10 mouse cellular contexts compared by ENCODE assay signal in the genomic region with DNA sequence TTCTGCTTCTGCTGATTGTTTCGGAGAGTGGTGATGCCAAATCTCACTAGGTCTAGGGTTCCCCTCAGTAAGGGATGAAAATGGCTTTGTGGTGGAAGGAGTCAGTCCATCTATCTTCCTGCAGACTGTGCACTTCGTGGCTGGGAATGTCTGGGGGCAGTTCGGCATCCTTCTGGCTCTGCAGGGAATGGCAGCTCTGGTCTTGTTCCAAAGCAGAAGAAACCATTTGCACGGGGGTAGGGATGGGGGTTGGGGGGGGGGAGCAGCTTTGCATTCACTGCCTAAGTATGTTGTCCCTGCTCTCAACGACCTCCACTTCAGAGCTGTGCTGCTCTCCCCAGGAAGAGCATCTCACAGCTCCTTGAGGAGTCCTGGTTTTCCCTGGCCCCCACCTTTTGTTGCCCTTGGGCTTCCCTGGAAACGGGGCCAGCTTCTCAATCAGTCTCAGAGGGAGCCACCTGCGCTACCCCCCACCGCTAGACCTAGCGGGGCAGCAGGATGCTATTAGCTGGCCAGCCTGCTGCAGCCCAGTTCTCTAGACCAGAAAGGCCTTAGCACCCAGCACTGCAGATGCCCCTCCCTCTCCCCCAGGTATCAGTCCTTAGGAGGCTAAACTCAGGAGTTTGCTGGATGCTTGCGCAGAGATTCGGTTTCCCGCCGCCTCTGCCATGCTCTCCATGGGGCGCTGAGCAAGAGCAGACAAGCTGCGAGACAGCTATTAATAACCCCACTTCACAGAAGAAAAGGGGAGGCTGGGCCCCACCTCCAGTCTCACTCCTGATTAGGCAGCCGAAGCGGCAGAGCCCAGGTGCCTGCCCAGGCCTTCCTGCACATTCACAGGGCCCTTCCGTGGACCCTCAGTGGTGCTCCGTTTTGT.
DNase-seq lines count a peak whose midpoint lies in the region; ATAC-seq lines count a peak whose summit lies in the region.
"Had no signal": no experiment of that assay in that cellular context is flagged by ENCODE, and none has a peak within 500 bp of the region (broad histone marks: within the 10 kb centered on the region; RNA-seq: fewer than 3 reads in every experiment).

No protein-coding gene starts in this region.

- intact Hi-C loops in heart, postnatal 14 days (cut with DNase I), result no loop called here

- peak overlapping the region; percentile 58; the same call in 1 of the 2 replicates for H3K9ac ChIP-seq in heart, embryonic 14.5 days (ENCODE audit: low read length)
- H3K9ac ChIP-seq in forebrain, embryonic 16.5 days (replicated peaks; ENCODE audit: low read depth, low read length), result 0 out of 2 replicates have a peak overlapping the region, but pooled peaks have one; percentile 22

- H3K27ac ChIP-seq in heart, embryonic 14.5 days (replicated peaks in 1 of 2; ENCODE audit: control insufficient read depth in 1 of 2, insufficient read depth in 1 of 2, low read depth in 2 of 2, low read length in 2 of 2), result peak overlapping the region in 1 of 2 experiments; percentile 37; a peak in 1 of 4 replicates
- H3K27ac ChIP-seq in forebrain, embryonic 16.5 days (ENCODE audit: low read length), result peak overlapping the region; percentile 7

- H3K4me2 ChIP-seq in heart, embryonic 14.5 days (ENCODE audit: low read length), result peak overlapping the region; percentile 63
- peak overlapping the region; percentile 22 for H3K4me2 ChIP-seq in forebrain, embryonic 16.5 days (ENCODE audit: low read length)

- no peak for DNase-seq in heart, postnatal 14 days
- peak; percentile 65 to 70 for DNase-seq in right cerebral cortex, adult 2 months (ENCODE audit: low spot score in 2 of 2)
- no peak for DNase-seq in right cerebral cortex, postnatal 4 days
- DNase-seq in gastrocnemius, adult 8-10 months (ENCODE audit: low spot score in 2 of 2), result no peak
- no peak for DNase-seq in adrenal gland, adult 18-20 months (ENCODE audit: low spot score in 2 of 2)
- no peak for DNase-seq in adrenal gland, postnatal 36 days
- DNase-seq: adrenal gland, adult 8-10 months; lung, adult 2 months had no signal

- H3K4me3 ChIP-seq in heart, embryonic 14.5 days (ENCODE audit: control insufficient read depth in 1 of 2, insufficient read depth in 1 of 2, low read depth in 1 of 2, low read length in 2 of 2), result peak overlapping the region in 1 of 2 experiments; percentile 23; a peak in 2 of 4 replicates
- H3K4me3 ChIP-seq in forebrain, embryonic 16.5 days (replicated peaks; ENCODE audit: low read length), result no peak overlapping the region

- H3K4me1 ChIP-seq in heart, embryonic 14.5 days (ENCODE audit: control insufficient read depth in 2 of 2, insufficient read depth in 2 of 2, low read length in 2 of 2), result peaks cover 13 to 18% of the 10 kb centered on the region in 2 experiments
- peaks cover 32% of the 10 kb centered on the region for H3K4me1 ChIP-seq in forebrain, embryonic 16.5 days (replicated peaks; ENCODE audit: control insufficient read depth, insufficient read depth, low read length)

- 11% methylated on average over 19 of the region's 19 CpGs for WGBS in heart, embryonic 14.5 days
- 17% methylated on average over 19 of the region's 19 CpGs for WGBS in forebrain, embryonic 16.5 days

- no peaks in the 10 kb centered on the region for H3K9me3 ChIP-seq in heart, embryonic 14.5 days (ENCODE audit: control insufficient read depth, low read length)
- no peaks in the 10 kb centered on the region for H3K9me3 ChIP-seq in forebrain, embryonic 16.5 days (ENCODE audit: control insufficient read depth, low read length)

- H3K36me3 ChIP-seq in heart, embryonic 14.5 days (ENCODE audit: control insufficient read depth, insufficient read depth, low read length), result no peaks in the 10 kb centered on the region
- no peaks in the 10 kb centered on the region for H3K36me3 ChIP-seq in forebrain, embryonic 16.5 days (ENCODE audit: control insufficient read depth, insufficient read depth)

- peak; percentile 36; the same call in 1 of the 2 replicates for ATAC-seq in heart, embryonic 14.5 days (ENCODE audit: insufficient number of reproducible peaks, insufficient read depth, low FRiP score, low read depth)
- ATAC-seq in forebrain, embryonic 16.5 days, result peak; percentile 41

- H3K27me3 ChIP-seq in heart, embryonic 14.5 days (ENCODE audit: control insufficient read depth, insufficient read depth, low read length), result no peaks in the 10 kb centered on the region
- H3K27me3 ChIP-seq in forebrain, embryonic 16.5 days (replicated peaks; ENCODE audit: control insufficient read depth, insufficient read depth, low read length), result no peaks in the 10 kb centered on the region

Comparison
In these comparisons a context has a peak if more than half of its experiments do, and no peak if none do; other contexts are left out.
1. DNase-seq: peak in right cerebral cortex, adult 2 months (2 of 2); none in heart, postnatal 14 days (0 of 2), right cerebral cortex, postnatal 4 days (single experiment), gastrocnemius, adult 8-10 months (0 of 2), adrenal gland, adult 18-20 months (0 of 2) and adrenal gland, postnatal 36 days (0 of 2).